Mouse (Mus musculus): ENCODE measurements around the gene Gm8165. TPM values are rescaled to one million over a fixed set of nuclear protein-coding genes. Genes with fewer than 3 reads are reported as not detected.
"Not testable (repeated sequence)": the region's sequence is repeated elsewhere in the genome, so short reads cannot be mapped to it uniquely, and the experiment has no call there.

Gene Gm8165
- polyA plus RNA-seq (2014; fragmentation: Nextera tagmentation; extraction: Ambion mirVana) = not detected in 2 replicates

DNA sequence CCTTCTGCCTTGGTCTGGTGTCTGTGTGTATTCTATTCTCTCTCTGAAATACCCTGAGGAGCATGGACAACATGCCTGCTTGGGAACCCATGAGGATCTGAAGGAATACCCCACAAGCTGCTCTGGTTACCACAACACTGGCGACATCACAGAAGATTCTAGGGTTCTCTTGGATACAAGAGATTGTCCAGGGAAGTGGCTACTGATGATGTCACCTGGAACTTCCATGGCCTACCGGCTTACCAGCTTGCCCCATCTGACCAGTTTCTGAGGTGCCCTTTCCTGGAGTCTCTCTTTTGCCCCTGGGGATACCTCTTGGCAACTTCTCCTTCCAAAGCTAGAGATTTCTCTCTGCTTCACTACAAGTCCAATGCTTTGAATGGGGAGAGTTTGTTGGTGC is at the start of gene Gm8165:
TSS of gene Gm8165 (minus strand) at position 101 of the 400 bp plus-strand sequence.
- no CpG with 5 or more reads among the region's 2 CpGs for WGBS (ENCODE audit: insufficient replicate concordance)
- not testable (repeated sequence) for ATAC-seq (replicated peaks; ENCODE audit: insufficient number of reproducible peaks, low FRiP score, low TSS enrichment)

DNA sequence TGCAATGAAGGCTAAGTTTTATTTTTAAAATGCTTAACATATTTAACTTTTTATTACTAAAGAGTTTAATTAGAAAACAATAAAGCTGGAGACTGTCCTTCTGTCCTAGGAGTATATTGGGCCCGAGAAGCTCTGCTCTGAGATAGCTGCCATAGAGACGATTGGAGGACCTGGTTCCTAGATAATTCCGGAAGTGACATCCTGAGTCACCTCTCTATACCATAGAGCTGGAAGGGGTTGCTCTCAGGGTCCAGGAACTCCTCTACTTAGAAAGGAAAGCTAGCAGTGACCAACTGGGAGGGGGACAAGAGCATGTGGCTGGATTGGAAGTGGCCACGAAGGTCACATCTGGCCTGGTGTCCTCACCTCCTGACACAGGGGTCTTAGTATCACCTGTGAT is 20.6 kb upstream of the Gm8165 start, which contains the start of gene Gm7324:
TSS of gene Gm7324 (plus strand) at position 208 of the 400 bp plus-strand sequence.
- not testable (repeated sequence) for H3K9me3 ChIP-seq (replicated peaks; ENCODE audit: control insufficient read depth, low read length); H3K27me3 ChIP-seq (ENCODE audit: control insufficient read depth, insufficient read depth, low read length); H3K36me3 ChIP-seq (ENCODE audit: control insufficient read depth, insufficient read depth, low read length); H3K4me1 ChIP-seq (ENCODE audit: control insufficient read depth, insufficient read depth, low read length); H3K4me3 ChIP-seq (ENCODE audit: low read depth, low read length); H3K27ac ChIP-seq (ENCODE audit: low read depth, low read length); H3K9ac ChIP-seq (ENCODE audit: low read depth, low read length); H3K4me2 ChIP-seq; ATAC-seq (replicated peaks; ENCODE audit: insufficient number of reproducible peaks, low FRiP score, low TSS enrichment)
- 82% methylated on average over 4 of the region's 4 CpGs for WGBS (ENCODE audit: insufficient replicate concordance)

More for the DNA sequence above, at the start of gene Gm8165:
- not testable (repeated sequence) for H3K9ac ChIP-seq (ENCODE audit: low read depth, low read length); H3K9me3 ChIP-seq (replicated peaks; ENCODE audit: control insufficient read depth, low read length); H3K27ac ChIP-seq (ENCODE audit: low read depth, low read length); H3K27me3 ChIP-seq (ENCODE audit: control insufficient read depth, insufficient read depth, low read length); H3K4me1 ChIP-seq (ENCODE audit: control insufficient read depth, insufficient read depth, low read length); H3K4me3 ChIP-seq (ENCODE audit: low read depth, low read length); H3K36me3 ChIP-seq (ENCODE audit: control insufficient read depth, insufficient read depth, low read length); H3K4me2 ChIP-seq

Other genes starting within 250 kb of the Gm8165 start
- not detected in 2 replicates for gene Gm5799, start 133.6 kb downstream of the Gm8165 start, polyA plus RNA-seq (2014; fragmentation: Nextera tagmentation; extraction: Ambion mirVana)
- gene Gm17654, start 98.1 kb downstream of the Gm8165 start, polyA plus RNA-seq (2014; fragmentation: Nextera tagmentation; extraction: Ambion mirVana) = not detected in 2 replicates
- gene Gm10375, start 69.2 kb downstream of the Gm8165 start, polyA plus RNA-seq (2014; fragmentation: Nextera tagmentation; extraction: Ambion mirVana) = not detected in 2 replicates
- 1.2 TPM in 2 replicates for gene Gm7324, start 20.6 kb upstream of the Gm8165 start, polyA plus RNA-seq (2014; fragmentation: Nextera tagmentation; extraction: Ambion mirVana)
- not detected in 2 replicates for gene Gm16506, start 50.3 kb upstream of the Gm8165 start, polyA plus RNA-seq (2014; fragmentation: Nextera tagmentation; extraction: Ambion mirVana)
- gene Gm6526, start 70.7 kb upstream of the Gm8165 start, polyA plus RNA-seq (2014; fragmentation: Nextera tagmentation; extraction: Ambion mirVana) = not detected in 2 replicates
- not detected in 2 replicates for gene Gm8180, start 107.5 kb upstream of the Gm8165 start, polyA plus RNA-seq (2014; fragmentation: Nextera tagmentation; extraction: Ambion mirVana)
- gene Ear1, start 198.3 kb upstream of the Gm8165 start, polyA plus RNA-seq (2014; fragmentation: Nextera tagmentation; extraction: Ambion mirVana) = not detected in 2 replicates
- not detected in 2 replicates for gene Ear10, start 246.4 kb upstream of the Gm8165 start, polyA plus RNA-seq (2014; fragmentation: Nextera tagmentation; extraction: Ambion mirVana)
- gene Gm8113, start 248.2 kb upstream of the Gm8165 start, polyA plus RNA-seq (2014; fragmentation: Nextera tagmentation; extraction: Ambion mirVana) = 27.4 and 27.7 TPM in 2 replicates